Mouse (Mus musculus) hindbrain, embryonic 10.5 days (tissue): Measurements from ENCODE around the gene Psmd9. TPM values are rescaled to one million over a fixed set of nuclear protein-coding genes. Genes with fewer than 3 reads are reported as not detected.

Source experiments
- DNase-seq: peaks from one replicate; pipeline ENCODE4 v3.0.0-alpha.2; 2017; ENCODE audit warnings: low spot score
- H3K27ac ChIP-seq: fragments of 300-500 bp; sonication (generic); 2 replicates; pipeline ENCODE4 v1.5.1; 2016; ENCODE audit warnings: mild to moderate bottlenecking, moderate library complexity
- H3K27me3 ChIP-seq: fragments of 300-500 bp; sonication (generic); 2 replicates; pipeline ENCODE4 v1.6.1; 2016; ENCODE audit warnings: mild to moderate bottlenecking; ENCODE audit not compliant: poor library complexity, insufficient read depth, severe bottlenecking
- H3K36me3 ChIP-seq: fragments of 300-500 bp; sonication (generic); 2 replicates; pipeline ENCODE4 v1.6.1; 2016; ENCODE audit warnings: mild to moderate bottlenecking, moderate library complexity
- H3K4me1 ChIP-seq: fragments of 300-500 bp; sonication (generic); replicated peaks from 2 replicates; pipeline ENCODE4 v1.6.1; 2016; ENCODE audit warnings: mild to moderate bottlenecking
- H3K4me3 ChIP-seq: fragments of 300-500 bp; sonication (generic); 2 replicates; pipeline ENCODE4 v1.5.1; 2016; ENCODE audit warnings: mild to moderate bottlenecking, moderate library complexity
- H3K9me3 ChIP-seq: fragments of 300-500 bp; sonication (generic); 2 replicates; pipeline ENCODE4 v1.6.1; 2016; ENCODE audit warnings: mild to moderate bottlenecking, moderate library complexity
- WGBS: fragments of 180-500 bp; shearing (Covaris S2); methylation state at CpG from one replicate; pipeline ENCODE4 v1.1.7; 2016; 5-methylcytosine and 5-hydroxymethylcytosine counted together
- polyA plus RNA-seq: library from polyadenylated mRNA; unstranded; fragments of >200 nt; fragmentation: Nextera tagmentation; extraction: Ambion mirVana; gene quantifications from 2 replicates; pipeline ENCODE4 v1.2.1, GENCODE M21; 2016

The Psmd9 gene
- polyA plus RNA-seq, 1 experiment from 2014 or later = 86.3 TPM

GRCm38 (mm10) chr5:123162942-123163341 is 6.3 kb upstream of the Psmd9 start:
- no peak for DNase-seq
- Histone ChIP-seq H3K4me1 (no peaks in the 10 kb centered on the region), H3K36me3 (peaks cover 85% of the 10 kb centered on the region), H3K4me3 (no peak overlapping the region), H3K27ac (no peak overlapping the region), H3K9me3 (no peaks in the 10 kb centered on the region), H3K27me3 (no peaks in the 10 kb centered on the region)
- WGBS = 83% methylated on average over 9 of the region's 9 CpGs

DNA sequence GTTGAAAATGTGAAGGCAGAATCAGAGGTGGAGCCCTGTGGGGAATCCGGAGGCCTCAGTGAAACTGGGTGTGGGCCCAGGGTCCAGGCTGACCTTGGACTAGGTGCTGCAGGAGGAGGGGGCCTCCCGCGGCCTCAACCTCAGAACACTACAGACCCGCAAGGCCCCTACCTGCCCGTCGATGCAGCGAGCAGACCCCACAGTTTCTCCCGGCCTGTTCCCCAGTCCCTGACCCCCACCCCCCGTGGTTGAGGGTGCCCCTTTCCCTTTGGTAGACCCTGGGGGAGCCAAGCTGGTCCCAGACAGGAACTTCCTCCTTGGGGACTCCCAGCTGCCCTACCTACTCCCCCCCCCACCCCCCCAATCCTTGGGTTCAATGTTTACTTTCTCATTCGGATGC is 2.8 kb upstream of the Psmd9 start:
- Histone ChIP-seq H3K4me3 (no peak overlapping the region), H3K27ac (no peak overlapping the region), H3K4me1 (peaks cover 5% of the 10 kb centered on the region), H3K27me3 (no peaks in the 10 kb centered on the region), H3K36me3 (peaks cover 50% of the 10 kb centered on the region), H3K9me3 (no peaks in the 10 kb centered on the region)
- WGBS = 93% methylated on average over 10 of the region's 10 CpGs
- no peak for DNase-seq

- Histone ChIP-seq H3K4me3 (no peak overlapping the region), H3K27ac (no peak overlapping the region), H3K4me1 (peaks cover 17% of the 10 kb centered on the region), H3K27me3 (no peaks in the 10 kb centered on the region), H3K9me3 (no peaks in the 10 kb centered on the region), H3K36me3 (peaks cover 39% of the 10 kb centered on the region)
- 78% methylated on average over 5 of the region's 5 CpGs for WGBS
- DNase-seq = no peak
These were observed 1.6 kb upstream of the Psmd9 start for GRCm38 (mm10) chr5:123167591-123167990.

- Histone ChIP-seq H3K9me3 (no peaks in the 10 kb centered on the region), H3K27me3 (no peaks in the 10 kb centered on the region), H3K4me1 (peaks cover 18% of the 10 kb centered on the region), H3K27ac (no peak overlapping the region), H3K36me3 (peaks cover 17% of the 10 kb centered on the region), H3K4me3 (no peak overlapping the region)
- no peak for DNase-seq
- WGBS = 71% methylated on average over 9 of the region's 9 CpGs
These were observed 1.2 kb downstream of the Psmd9 start for GRCm38 (mm10) chr5:123170365-123170764.

DNA sequence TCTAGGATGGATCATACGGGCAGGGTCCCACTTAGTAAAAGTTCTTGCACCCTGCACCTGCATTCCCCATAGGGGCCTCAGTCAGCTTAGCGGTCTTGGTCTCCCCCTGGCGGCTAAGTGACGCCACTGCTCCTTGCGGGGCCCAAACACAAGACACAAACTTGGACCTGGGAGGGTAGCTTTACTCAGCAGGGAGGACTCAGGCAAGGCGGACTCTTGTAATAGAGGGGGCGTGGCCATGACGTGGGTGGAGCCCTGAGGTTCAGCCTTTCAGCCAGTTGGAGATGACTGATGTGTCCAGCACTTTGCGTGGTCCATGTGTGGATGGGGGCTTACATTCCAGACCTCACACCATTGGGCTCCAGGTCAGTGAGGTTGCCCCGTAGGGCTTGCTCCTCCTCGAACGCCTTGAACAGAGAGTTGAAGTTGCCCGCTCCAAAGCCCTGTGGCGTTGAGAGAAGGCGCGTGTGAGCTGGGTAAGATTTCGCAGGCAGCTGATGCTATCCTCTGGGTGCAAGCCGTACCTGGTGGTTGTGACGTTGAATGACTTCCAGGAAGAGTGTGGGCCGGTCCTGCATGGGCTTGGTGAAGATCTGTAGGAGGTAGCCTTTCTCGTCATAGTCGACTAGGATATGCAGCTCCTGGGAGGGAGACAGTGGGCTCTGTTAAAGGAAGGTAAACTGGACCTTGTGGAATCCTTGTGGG is 2.6 kb downstream of the Psmd9 start:
- peak; percentile 90 for DNase-seq
- Histone ChIP-seq H3K4me1 (peaks cover 18% of the 10 kb centered on the region), H3K27ac (no peak overlapping the region), H3K36me3 (peaks cover 2% of the 10 kb centered on the region), H3K4me3 (peak overlapping the region; percentile 40), H3K9me3 (no peaks in the 10 kb centered on the region), H3K27me3 (no peaks in the 10 kb centered on the region)
- WGBS = 13% methylated on average over 22 of the region's 22 CpGs

DNA sequence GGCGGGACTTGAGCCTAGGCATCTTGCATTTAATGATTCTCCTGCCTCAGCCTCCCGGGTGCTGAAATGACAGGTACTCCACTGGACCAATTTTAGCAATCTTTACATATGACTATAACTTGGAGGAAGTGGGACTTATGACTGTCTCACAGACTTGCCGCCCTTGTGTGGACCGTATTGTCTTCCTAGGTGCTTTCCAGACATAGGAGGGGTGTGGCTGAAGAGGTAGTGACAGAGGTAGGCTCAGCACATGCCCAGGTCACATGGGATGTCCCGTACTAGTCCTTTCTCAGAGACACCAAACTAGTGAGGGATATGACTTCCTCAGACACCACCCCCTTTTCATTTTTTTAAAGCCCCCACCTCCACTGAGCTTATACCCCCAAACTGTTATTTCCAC is 9.6 kb downstream of the Psmd9 start:
- Histone ChIP-seq H3K4me3 (no peak overlapping the region), H3K4me1 (no peaks in the 10 kb centered on the region; the same call in 1 of the 2 replicates), H3K36me3 (no peaks in the 10 kb centered on the region), H3K27me3 (no peaks in the 10 kb centered on the region), H3K27ac (no peak overlapping the region), H3K9me3 (0 out of 2 replicates have a peak, but pooled peaks cover 2% of the 10 kb centered on the region)
- DNase-seq = no peak
- WGBS = 95% methylated on average over 5 of the region's 5 CpGs

DNA sequence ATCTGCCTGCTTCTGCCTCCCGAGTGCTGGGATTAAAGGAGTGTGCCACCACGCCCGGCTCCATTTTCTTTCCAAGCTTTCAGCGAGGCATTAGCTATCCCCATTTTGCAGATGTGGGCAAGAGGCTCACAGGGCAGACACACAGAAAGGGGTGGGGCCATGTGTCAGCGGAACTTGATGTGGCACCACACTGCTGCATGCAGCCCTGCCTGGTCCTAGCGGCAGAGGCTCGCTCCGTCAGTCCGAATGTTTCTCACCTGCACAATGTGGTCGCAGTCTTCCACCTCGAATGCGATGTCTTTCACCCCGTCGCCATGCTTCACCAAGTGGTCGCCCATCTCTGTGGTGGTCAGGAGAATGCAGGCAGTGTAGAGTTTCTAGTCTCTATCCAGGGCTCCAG is 11.2 kb downstream of the Psmd9 start:
- 0 out of 2 replicates have a peak, but pooled peaks cover 2% of the 10 kb centered on the region for H3K9me3 ChIP-seq
- no peak for DNase-seq
- no peaks in the 10 kb centered on the region for H3K36me3 ChIP-seq
- H3K4me3 ChIP-seq = no peak overlapping the region
- no peaks in the 10 kb centered on the region; the same call in 1 of the 2 replicates for H3K4me1 ChIP-seq
- H3K27me3 ChIP-seq = no peaks in the 10 kb centered on the region
- H3K27ac ChIP-seq = no peak overlapping the region
- 93% methylated on average over 15 of the region's 15 CpGs for WGBS

- H3K36me3 ChIP-seq = no peaks in the 10 kb centered on the region
- H3K9me3 ChIP-seq = 0 out of 2 replicates have a peak, but pooled peaks cover 2% of the 10 kb centered on the region
- H3K4me1 ChIP-seq = no peaks in the 10 kb centered on the region; the same call in 1 of the 2 replicates
- H3K4me3 ChIP-seq = no peak overlapping the region
- no peak overlapping the region for H3K27ac ChIP-seq
- no peak for DNase-seq
- 71% methylated on average over 6 of the region's 6 CpGs for WGBS
- H3K27me3 ChIP-seq = no peaks in the 10 kb centered on the region
These were observed 12.3 kb downstream of the Psmd9 start for GRCm38 (mm10) chr5:123181536-123181935.

DNA sequence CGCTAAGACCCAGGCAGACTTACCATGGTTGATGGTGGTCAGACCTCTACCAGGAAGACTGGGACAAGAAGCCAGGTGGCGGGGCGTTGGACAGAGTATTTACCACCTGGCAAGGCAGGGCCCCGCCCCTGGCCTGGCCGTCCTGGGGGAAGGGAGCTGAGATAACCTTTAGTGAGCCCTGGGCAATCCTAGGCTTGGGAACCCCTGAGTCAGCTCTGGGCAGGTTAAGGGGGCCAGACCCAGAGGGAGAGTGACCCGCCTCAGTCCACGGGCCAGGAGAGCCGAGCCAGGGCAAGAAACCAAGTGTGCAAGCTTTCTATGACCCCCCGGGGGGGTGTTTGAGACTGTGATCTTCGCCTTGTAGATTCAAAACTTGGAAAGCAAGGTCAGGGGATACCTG is 13.4 kb downstream of the Psmd9 start, which contains the start of gene Hpd:
Gene Hpd, minus strand, starts transcription at position 77 of the 400 bp plus-strand sequence.
- 0 out of 2 replicates have a peak, but pooled peaks cover 2% of the 10 kb centered on the region for H3K9me3 ChIP-seq
- H3K4me3 ChIP-seq = no peak within 1 kb of the TSS
- no peak for DNase-seq
- 81% methylated on average over 10 of the region's 10 CpGs for WGBS
- H3K4me1 ChIP-seq = no peaks in the 10 kb centered on the region; the same call in 1 of the 2 replicates
- no peak within 1 kb of the TSS for H3K27ac ChIP-seq
- no peaks in the 10 kb centered on the region for H3K27me3 ChIP-seq
- no peaks in the 10 kb centered on the region for H3K36me3 ChIP-seq

DNA sequence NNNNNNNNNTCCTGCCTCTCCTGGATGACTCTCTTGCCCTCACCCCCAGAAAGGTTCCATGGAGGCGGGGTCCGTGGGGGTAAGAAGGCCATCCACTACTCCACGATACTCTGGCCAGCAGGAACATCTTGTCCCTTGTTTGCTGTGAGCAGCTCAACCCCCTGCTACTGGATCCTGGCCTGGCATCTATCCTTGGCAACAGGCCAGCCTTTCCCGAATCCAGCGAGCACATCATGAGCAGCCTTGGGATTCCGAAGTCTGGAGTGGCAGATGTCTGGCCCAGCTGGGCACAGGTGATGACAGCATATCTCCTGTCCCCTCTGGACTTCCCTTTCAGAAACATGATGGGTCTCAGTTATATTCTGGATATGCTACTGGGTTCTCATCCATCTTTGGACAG is 16.8 kb downstream of the Psmd9 start:
- 86% methylated on average over 6 of the region's 6 CpGs for WGBS
- DNase-seq = no peak
- Histone ChIP-seq H3K4me1 (no peaks in the 10 kb centered on the region; the same call in 1 of the 2 replicates), H3K36me3 (no peaks in the 10 kb centered on the region), H3K4me3 (no peak overlapping the region), H3K9me3 (no peaks in the 10 kb centered on the region), H3K27ac (no peak overlapping the region), H3K27me3 (no peaks in the 10 kb centered on the region)

DNA sequence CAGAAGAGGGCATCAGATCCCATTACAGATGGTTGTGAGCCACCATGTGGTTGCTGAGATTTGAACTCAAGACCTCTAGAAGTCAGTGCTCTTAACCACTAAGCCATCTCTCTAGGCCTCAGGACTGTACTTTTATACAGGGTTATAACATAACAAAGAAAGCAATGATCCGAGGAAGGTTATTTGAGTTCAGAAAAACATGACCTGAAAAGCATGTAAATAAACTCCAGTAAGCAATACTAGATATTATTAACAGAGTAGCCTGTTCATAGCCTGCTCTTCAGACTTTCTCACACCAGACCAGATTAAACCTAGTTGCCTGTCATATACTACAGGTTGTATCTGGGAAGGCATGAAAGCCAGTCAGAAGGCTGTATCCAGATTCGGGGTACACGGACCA is 18.1 kb downstream of the Psmd9 start:
- no peaks in the 10 kb centered on the region for H3K36me3 ChIP-seq
- DNase-seq = no peak
- H3K4me3 ChIP-seq = no peak overlapping the region
- H3K27me3 ChIP-seq = no peaks in the 10 kb centered on the region
- WGBS = 88% methylated on average over 3 of the region's 3 CpGs
- H3K9me3 ChIP-seq = no peaks in the 10 kb centered on the region
- no peak overlapping the region for H3K27ac ChIP-seq
- no peaks in the 10 kb centered on the region for H3K4me1 ChIP-seq

DNA sequence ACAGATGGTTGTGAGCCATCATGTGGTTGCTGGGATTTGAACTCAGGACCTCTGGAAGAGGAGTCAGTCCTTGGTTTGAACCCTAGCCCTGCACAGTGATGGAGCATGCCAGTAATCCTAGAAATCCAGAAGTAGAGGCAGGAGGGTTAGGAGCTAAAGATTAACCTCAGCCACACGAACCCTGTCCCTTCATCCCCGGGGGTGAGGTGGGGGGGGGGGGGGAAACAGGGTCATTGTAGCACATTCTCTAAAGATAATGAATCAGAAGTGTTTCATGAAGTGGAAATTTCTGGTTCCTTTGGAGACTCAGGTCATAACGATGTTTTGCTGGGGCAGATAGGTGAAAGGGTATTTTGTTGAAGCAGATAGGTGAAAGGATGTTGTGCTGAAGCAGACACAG is 21.7 kb downstream of the Psmd9 start:
- H3K9me3 ChIP-seq = no peaks in the 10 kb centered on the region
- H3K4me1 ChIP-seq = 0 out of 2 replicates have a peak, but pooled peaks cover 2% of the 10 kb centered on the region
- no peak for DNase-seq
- WGBS = 78% methylated on average over 3 of the region's 3 CpGs
- H3K27me3 ChIP-seq = no peaks in the 10 kb centered on the region
- H3K27ac ChIP-seq = no peak overlapping the region
- H3K4me3 ChIP-seq = no peak overlapping the region
- no peaks in the 10 kb centered on the region for H3K36me3 ChIP-seq

DNA sequence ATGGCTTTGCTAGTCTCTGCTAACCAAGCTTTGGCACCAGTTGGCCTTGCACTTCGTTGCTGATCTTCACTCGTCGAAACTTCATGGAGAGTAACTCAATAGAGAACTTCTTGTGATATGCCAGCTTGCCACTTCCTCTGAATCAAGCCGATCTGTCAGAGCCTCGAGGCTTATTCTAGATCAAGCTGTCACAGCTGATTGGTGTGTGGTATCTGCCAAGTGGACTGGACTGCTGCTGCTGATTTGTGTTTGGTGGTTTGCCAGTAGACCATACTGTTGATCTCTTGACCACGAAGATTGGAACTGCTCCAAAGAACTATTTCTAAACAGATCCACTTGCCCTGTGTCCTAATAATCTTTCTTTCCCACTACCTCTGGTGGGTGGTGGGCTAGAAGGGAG is 22.2 kb downstream of the Psmd9 start:
- H3K36me3 ChIP-seq = no peaks in the 10 kb centered on the region
- H3K9me3 ChIP-seq = no peaks in the 10 kb centered on the region
- H3K4me1 ChIP-seq = 0 out of 2 replicates have a peak, but pooled peaks cover 2% of the 10 kb centered on the region
- no peak overlapping the region for H3K4me3 ChIP-seq
- no peaks in the 10 kb centered on the region for H3K27me3 ChIP-seq
- no peak overlapping the region for H3K27ac ChIP-seq
- WGBS = 89% methylated on average over 6 of the region's 6 CpGs
- DNase-seq = no peak
